Mouse (Mus musculus): ENCODE data around the gene Cmpk1.
A peak's percentile ranks its signal among the peaks of the same experiment; 100 is the strongest.

GRCm38 (mm10) chr4:114913594-114913962 lies 73.5 kb downstream of the Cmpk1 start:
- TF ChIP-seq CTCF (IDR thresholded peaks at IDR 0.05; ENCODE audit: insufficient read depth, low read length) (peak; percentile 65), POLR2A (IDR thresholded peaks at IDR 0.05; ENCODE audit: borderline replicate concordance, extremely low read depth, low read depth, low read length) (no peak)

Data from lung, adult 2 months (tissue).